Comparison of ENCODE assay signal across 8 mouse cellular contexts in genomic region chr4:140962950-140963349, GRCm38 (mm10). TPM values are rescaled to one million over a fixed set of nuclear protein-coding genes. Genes with fewer than 3 reads are reported as not detected.
DNase-seq lines count a peak whose midpoint lies in the region; ATAC-seq and TF ChIP-seq lines count a peak whose summit lies in the region.

No protein-coding gene starts in this region.

- no peak overlapping the region for H3K27ac ChIP-seq in forebrain, embryonic 14.5 days (ENCODE audit: low read depth, low read length)
- H3K27ac ChIP-seq in forebrain, embryonic 11.5 days (ENCODE audit: low read depth, low read length) = no peak overlapping the region
- H3K27ac ChIP-seq in MEL (ENCODE audit: control insufficient read depth, low read depth, low read length) = 0 out of 2 replicates have a peak overlapping the region, but pooled peaks have one; percentile 31

- H3K4me2 ChIP-seq in forebrain, embryonic 14.5 days (ENCODE audit: low read length) = no peak overlapping the region
- H3K4me2 ChIP-seq in forebrain, embryonic 11.5 days (ENCODE audit: low read depth, low read length, severe bottlenecking) = no peak overlapping the region

- H3K79me2 ChIP-seq in MEL (ENCODE audit: control insufficient read depth, insufficient read depth, low read length, poor library complexity) = peaks cover 19% of the 10 kb centered on the region

- H3K36me3 ChIP-seq in forebrain, embryonic 14.5 days (ENCODE audit: control insufficient read depth, insufficient read depth, low read length) = peaks cover 18% of the 10 kb centered on the region
- H3K36me3 ChIP-seq in forebrain, embryonic 11.5 days (ENCODE audit: control insufficient read depth, insufficient read depth, low read length) = no peaks in the 10 kb centered on the region
- peaks cover 0 to 17% of the 10 kb centered on the region in 2 experiments; a peak in 2 of 4 replicates for H3K36me3 ChIP-seq in MEL (ENCODE audit: control insufficient read depth in 1 of 2, insufficient read depth in 2 of 2, low read length in 2 of 2)

- DNase-seq in forebrain, embryonic 14.5 days (ENCODE audit: low spot score) = no peak
- no peak for DNase-seq in forebrain, embryonic 11.5 days (ENCODE audit: low spot score)
- peak; percentile 68 for DNase-seq in MEL (ENCODE audit: low read depth, low spot score)
- peak; percentile 55 for DNase-seq in heart, adult 8-10 months (ENCODE audit: low spot score)
- peak; percentile 97 for DNase-seq in kidney, adult 9 months
- peak; percentile 86 for DNase-seq in lung, postnatal 36 days
- DNase-seq in retina, embryonic 14.5 days (ENCODE audit: low spot score) = no peak
- no peak for DNase-seq in T-cell, adult 2 months (ENCODE audit: low spot score)

- peak overlapping the region; percentile 74; the same call in 1 of the 2 replicates for H3K9ac ChIP-seq in forebrain, embryonic 14.5 days (ENCODE audit: low read length)
- H3K9ac ChIP-seq in forebrain, embryonic 11.5 days (ENCODE audit: low read length) = no peak overlapping the region
- peak overlapping the region; percentile 91 for H3K9ac ChIP-seq in MEL (ENCODE audit: control insufficient read depth, low read depth, low read length, poor library complexity, severe bottlenecking)

- TF ChIP-seq POLR2A in MEL (IDR thresholded peaks at IDR 0.05; ENCODE audit: control insufficient read depth in 1 of 2, insufficient read depth in 1 of 2, low read depth in 1 of 2, low read length in 2 of 2, poor library complexity in 1 of 2) = no peak

- no peak for TF ChIP-seq RAD21 in MEL (IDR thresholded peaks at IDR 0.05; ENCODE audit: low read depth, low read length)

- ATAC-seq in forebrain, embryonic 14.5 days = no peak
- ATAC-seq in forebrain, embryonic 11.5 days (replicated peaks; ENCODE audit: low FRiP score) = no peak

- 41% methylated on average over 5 of the region's 5 CpGs for WGBS in forebrain, embryonic 14.5 days
- WGBS in forebrain, embryonic 11.5 days = 46% methylated on average over 5 of the region's 5 CpGs

- no peak for TF ChIP-seq CTCF in MEL (IDR thresholded peaks at IDR 0.05 in 2 of 3, conservative IDR thresholded peaks at IDR 0.05 in 1 of 3; ENCODE audit: control insufficient read depth in 1 of 3, insufficient read depth in 1 of 3, low read depth in 2 of 3, low read length in 3 of 3, poor library complexity in 1 of 3, severe bottlenecking in 1 of 3)

- H3K27me3 ChIP-seq in forebrain, embryonic 14.5 days (replicated peaks; ENCODE audit: control insufficient read depth, insufficient read depth, low read length) = no peaks in the 10 kb centered on the region
- H3K27me3 ChIP-seq in forebrain, embryonic 11.5 days (ENCODE audit: control insufficient read depth, insufficient read depth, low read length) = no peaks in the 10 kb centered on the region
- no peaks in the 10 kb centered on the region for H3K27me3 ChIP-seq in MEL (ENCODE audit: control insufficient read depth in 1 of 2, insufficient read depth in 2 of 2, low read length in 2 of 2)

- peaks cover 15% of the 10 kb centered on the region for H3K4me1 ChIP-seq in forebrain, embryonic 14.5 days (ENCODE audit: control insufficient read depth, insufficient read depth, low read length)
- H3K4me1 ChIP-seq in forebrain, embryonic 11.5 days (replicated peaks; ENCODE audit: control insufficient read depth, insufficient read depth, low read length) = peaks cover 9% of the 10 kb centered on the region; the same call in 1 of the 2 replicates
- peaks cover 7 to 24% of the 10 kb centered on the region in 2 experiments for H3K4me1 ChIP-seq in MEL (ENCODE audit: control insufficient read depth in 1 of 2, insufficient read depth in 2 of 2, low read length in 2 of 2)

- H3K9me3 ChIP-seq in forebrain, embryonic 14.5 days (replicated peaks; ENCODE audit: control insufficient read depth, low read length) = no peaks in the 10 kb centered on the region
- H3K9me3 ChIP-seq in forebrain, embryonic 11.5 days (ENCODE audit: control insufficient read depth, low read length) = no peaks in the 10 kb centered on the region
- no peaks in the 10 kb centered on the region for H3K9me3 ChIP-seq in MEL (replicated peaks; ENCODE audit: insufficient read depth, low read length)

- 0 out of 2 replicates have a peak overlapping the region, but pooled peaks have one; percentile 59 for H3K4me3 ChIP-seq in forebrain, embryonic 14.5 days (ENCODE audit: low read depth, low read length)
- H3K4me3 ChIP-seq in forebrain, embryonic 11.5 days (ENCODE audit: low read depth, low read length) = no peak overlapping the region
- peak overlapping the region in 1 of 2 experiments; percentile 5; a peak in 1 of 4 replicates for H3K4me3 ChIP-seq in MEL (ENCODE audit: control insufficient read depth in 1 of 2, insufficient read depth in 1 of 2, low read depth in 2 of 2, low read length in 2 of 2)

- TF ChIP-seq EP300 in MEL (IDR thresholded peaks at IDR 0.05; ENCODE audit: low read depth in 1 of 2, low read length in 2 of 2) = no peak

TF ChIP-seq in MEL, 35 proteins besides CTCF, POLR2A, EP300 and RAD21:
- TF ChIP-seq SMC3 (IDR thresholded peaks at IDR 0.05; ENCODE audit: low read depth, low read length) = no peak
- no peak for TF ChIP-seq MAZ (IDR thresholded peaks at IDR 0.05; ENCODE audit: low read depth, low read length)
- no peak for TF ChIP-seq ZMIZ1 (IDR thresholded peaks at IDR 0.05; ENCODE audit: low read depth, low read length)
- no peak for TF ChIP-seq MAFK (IDR thresholded peaks at IDR 0.05; ENCODE audit: borderline replicate concordance, low read depth, low read length)
- TF ChIP-seq POLR2AphosphoS5 (IDR thresholded peaks at IDR 0.05; ENCODE audit: borderline replicate concordance, low read depth, low read length) = no peak
- no peak for TF ChIP-seq POLR2AphosphoS2 (IDR thresholded peaks at IDR 0.05; ENCODE audit: low read length)
- no peak for TF ChIP-seq NRF1 (IDR thresholded peaks at IDR 0.05; ENCODE audit: insufficient read depth, low read depth, low read length, poor library complexity, severe bottlenecking)
- TF ChIP-seq TAL1 (IDR thresholded peaks at IDR 0.05; ENCODE audit: low read length) = no peak
- no peak for TF ChIP-seq CHD1 (IDR thresholded peaks at IDR 0.05; ENCODE audit: low read depth, low read length)
- no peak for TF ChIP-seq MEF2A (IDR thresholded peaks at IDR 0.05; ENCODE audit: extremely low read depth, insufficient replicate concordance, low read depth, low read length, poor library complexity, severe bottlenecking)
- TF ChIP-seq ELF1 (IDR thresholded peaks at IDR 0.05; ENCODE audit: low read depth, low read length) = no peak
- no peak for TF ChIP-seq USF2 (IDR thresholded peaks at IDR 0.05; ENCODE audit: borderline replicate concordance in 1 of 2, insufficient read depth in 1 of 2, low read depth in 1 of 2, low read length in 2 of 2)
- no peak for TF ChIP-seq BHLHE40 (IDR thresholded peaks at IDR 0.05; ENCODE audit: borderline replicate concordance, low read depth, low read length)
- no peak for TF ChIP-seq ZKSCAN1 (IDR thresholded peaks at IDR 0.05; ENCODE audit: low read depth, low read length)
- TF ChIP-seq TCF12 (IDR thresholded peaks at IDR 0.05; ENCODE audit: low read depth, low read length) = no peak
- TF ChIP-seq CHD2 (IDR thresholded peaks at IDR 0.05; ENCODE audit: low read length) = no peak
- TF ChIP-seq RCOR1 (IDR thresholded peaks at IDR 0.05; ENCODE audit: low read depth, low read length) = no peak
- no peak for TF ChIP-seq MYC (IDR thresholded peaks at IDR 0.05; ENCODE audit: low read depth, low read length)
- TF ChIP-seq NELFE (IDR thresholded peaks at IDR 0.05; ENCODE audit: low read depth, low read length) = no peak

RNA-seq across cellular contexts. Expression of gene Sdhb, which starts 1.9 kb away (rescaled TPM):
- polyA plus RNA-seq in forebrain, embryonic 14.5 days (2014; fragmentation: Nextera tagmentation; extraction: Ambion mirVana) = 508 and 541 TPM in 2 replicates
- 375 and 401 TPM in 2 replicates for polyA plus RNA-seq in forebrain, embryonic 11.5 days (2014; fragmentation: Nextera tagmentation; extraction: Ambion mirVana)
- 271 and 292 TPM in 2 replicates for total RNA-seq in MEL (2012; rRNA removed)
- 100 to 1,000 TPM; 342 to 414 TPM for polyA plus RNA-seq in MEL (2012; ENCODE audit: insufficient read depth in 1 of 2, insufficient read length in 2 of 2, low read depth in 1 of 2, low replicate concordance in 2 of 2, missing spikeins in 1 of 2)
- total RNA-seq in heart, adult 8-10 months (2022) = 1,000 to 10,000 TPM; 1,293 to 1,379 (median 1,312) TPM

RNA-seq across cellular contexts. Expression of gene Atp13a2, which starts 23.7 kb away (rescaled TPM):
- 79.9 and 110 TPM in 2 replicates for polyA plus RNA-seq in forebrain, embryonic 14.5 days (2014; fragmentation: Nextera tagmentation; extraction: Ambion mirVana)
- polyA plus RNA-seq in forebrain, embryonic 11.5 days (2014; fragmentation: Nextera tagmentation; extraction: Ambion mirVana) = 51.2 and 54.9 TPM in 2 replicates
- 27.3 and 29.0 TPM in 2 replicates for total RNA-seq in MEL (2012; rRNA removed)
- 10 to 100 TPM in 1 of 2 experiments, not detected in 1; 65.4 TPM for polyA plus RNA-seq in MEL (2012; ENCODE audit: insufficient read depth in 1 of 2, insufficient read length in 2 of 2, low read depth in 1 of 2, low replicate concordance in 2 of 2, missing spikeins in 1 of 2)
- 10 to 100 TPM; 12.3 to 17.2 (median 15.6) TPM for total RNA-seq in heart, adult 8-10 months (2022)

RNA-seq across cellular contexts. Expression of gene Mfap2, which starts 47.3 kb away (rescaled TPM):
- polyA plus RNA-seq in forebrain, embryonic 14.5 days (2014; fragmentation: Nextera tagmentation; extraction: Ambion mirVana) = 255 and 287 TPM in 2 replicates
- 263 and 298 TPM in 2 replicates for polyA plus RNA-seq in forebrain, embryonic 11.5 days (2014; fragmentation: Nextera tagmentation; extraction: Ambion mirVana)
- not detected in 2 replicates for total RNA-seq in MEL (2012; rRNA removed)
- not detected for polyA plus RNA-seq in MEL (2012; ENCODE audit: insufficient read depth in 1 of 2, insufficient read length in 2 of 2, low read depth in 1 of 2, low replicate concordance in 2 of 2, missing spikeins in 1 of 2)
- total RNA-seq in heart, adult 8-10 months (2022) = 1 to 10 TPM; 1.7 to 2.8 (median 2.2) TPM

RNA-seq across cellular contexts. Expression of gene Padi2, which starts 56.8 kb away (rescaled TPM):
- 0.27 and 0.31 TPM in 2 replicates for polyA plus RNA-seq in forebrain, embryonic 14.5 days (2014; fragmentation: Nextera tagmentation; extraction: Ambion mirVana)
- polyA plus RNA-seq in forebrain, embryonic 11.5 days (2014; fragmentation: Nextera tagmentation; extraction: Ambion mirVana) = 0.23 and 1.3 TPM in 2 replicates
- 0.07 and 0.27 TPM in 2 replicates for total RNA-seq in MEL (2012; rRNA removed)
- polyA plus RNA-seq in MEL (2012; ENCODE audit: insufficient read depth in 1 of 2, insufficient read length in 2 of 2, low read depth in 1 of 2, low replicate concordance in 2 of 2, missing spikeins in 1 of 2) = under 1 TPM in 1 of 2 experiments, not detected in 1; 0.07 TPM
- 1 to 10 TPM in 3 of 4 experiments, under 1 TPM in 1; 0.72 to 1.3 (median 1.2) TPM for total RNA-seq in heart, adult 8-10 months (2022)

Comparison
In these comparisons a context has a peak if more than half of its experiments do, and no peak if none do; other contexts are left out.
1. DNase-seq: peak in MEL (single experiment), heart, adult 8-10 months (single experiment), kidney, adult 9 months (single experiment) and lung, postnatal 36 days (single experiment); none in forebrain, embryonic 14.5 days (single experiment), forebrain, embryonic 11.5 days (single experiment), retina, embryonic 14.5 days (single experiment) and T-cell, adult 2 months (single experiment).
2. RNA of gene Mfap2, which starts 47.3 kb away (polyA plus RNA-seq): 255 to 287 TPM in forebrain, embryonic 14.5 days and 263 to 298 TPM in forebrain, embryonic 11.5 days; not detected in MEL; every median in the first group is over 100 times any median in the second.